Mouse (Mus musculus): ENCODE measurements around the gene C330007P06Rik. TPM values are rescaled to one million over a fixed set of nuclear protein-coding genes. Genes with fewer than 3 reads are reported as not detected.
"Not testable (repeated sequence)": the region's sequence is repeated elsewhere in the genome, so short reads cannot be mapped to it uniquely, and the experiment has no call there.

C330007P06Rik gene
- 32.9 and 33.2 TPM in 2 replicates for polyA plus RNA-seq (2016; fragmentation: Nextera tagmentation; extraction: Ambion mirVana)

- peak within 1 kb of the TSS; percentile 85 for H3K27ac ChIP-seq
- peak within 1 kb of the TSS; percentile 62 for H3K4me3 ChIP-seq (replicated peaks)
- no peaks in the 10 kb centered on the region; the same call in 1 of the 2 replicates for H3K27me3 ChIP-seq
- 20% methylated on average over 8 of the region's 8 CpGs for WGBS
- no peaks in the 10 kb centered on the region; the same call in 1 of the 2 replicates for H3K4me1 ChIP-seq (replicated peaks)
- H3K4me2 ChIP-seq, result peak within 1 kb of the TSS; percentile 57
- ATAC-seq (ENCODE audit: insufficient number of reproducible peaks, insufficient read depth, low FRiP score, low TSS enrichment, low read depth), result peak; percentile 61; the same call in 1 of the 2 replicates
- H3K9me3 ChIP-seq, result no peaks in the 10 kb centered on the region
- H3K36me3 ChIP-seq, result no peaks in the 10 kb centered on the region; the same call in 1 of the 2 replicates
- peak within 1 kb of the TSS; percentile 80 for H3K9ac ChIP-seq (replicated peaks)
Observed at GRCm38 (mm10) chrX:36873765-36874164, at the start of gene C330007P06Rik, which contains the start of gene Ube2a. C330007P06Rik (minus strand) TSS chrX:36874111. Ube2a (plus strand) TSS chrX:36873900.

GRCm38 (mm10) chrX:36921346-36921745 lies 47.4 kb upstream of the C330007P06Rik start:
- no peaks in the 10 kb centered on the region for H3K9me3 ChIP-seq
- no peak overlapping the region for H3K4me3 ChIP-seq (replicated peaks)
- H3K27me3 ChIP-seq, result no peaks in the 10 kb centered on the region
- no peaks in the 10 kb centered on the region for H3K4me1 ChIP-seq (replicated peaks)
- H3K9ac ChIP-seq (replicated peaks), result no peak overlapping the region
- H3K27ac ChIP-seq, result no peak overlapping the region
- WGBS, result 82% methylated on average over 4 of the region's 4 CpGs
- peaks cover 31% of the 10 kb centered on the region for H3K36me3 ChIP-seq
- no peak overlapping the region for H3K4me2 ChIP-seq
- ATAC-seq (ENCODE audit: insufficient number of reproducible peaks, insufficient read depth, low FRiP score, low TSS enrichment, low read depth), result no peak

- no peak for ATAC-seq (ENCODE audit: insufficient number of reproducible peaks, insufficient read depth, low FRiP score, low TSS enrichment, low read depth)
- H3K4me1 ChIP-seq (replicated peaks), result no peaks in the 10 kb centered on the region
- H3K9me3 ChIP-seq, result no peaks in the 10 kb centered on the region
- H3K4me2 ChIP-seq, result no peak overlapping the region
- no peaks in the 10 kb centered on the region for H3K27me3 ChIP-seq
- no peak overlapping the region for H3K27ac ChIP-seq
- WGBS, result 89% methylated on average over 1 of the region's 1 CpGs
- H3K4me3 ChIP-seq (replicated peaks), result no peak overlapping the region
- peaks cover 29% of the 10 kb centered on the region for H3K36me3 ChIP-seq
- no peak overlapping the region for H3K9ac ChIP-seq (replicated peaks)
Observed at GRCm38 (mm10) chrX:36917749-36918148, 43.8 kb upstream of the C330007P06Rik start.

- H3K9ac ChIP-seq (replicated peaks), result no peak overlapping the region
- no peak for ATAC-seq (ENCODE audit: insufficient number of reproducible peaks, insufficient read depth, low FRiP score, low TSS enrichment, low read depth)
- H3K9me3 ChIP-seq, result no peaks in the 10 kb centered on the region
- H3K4me3 ChIP-seq (replicated peaks), result no peak overlapping the region
- no peak overlapping the region for H3K4me2 ChIP-seq
- H3K36me3 ChIP-seq, result peaks cover 14% of the 10 kb centered on the region; the same call in 1 of the 2 replicates
- H3K27me3 ChIP-seq, result no peaks in the 10 kb centered on the region
- H3K4me1 ChIP-seq (replicated peaks), result no peaks in the 10 kb centered on the region
- WGBS, result 50% methylated on average over 12 of the region's 12 CpGs
- H3K27ac ChIP-seq, result no peak overlapping the region
Observed at GRCm38 (mm10) chrX:36911343-36911742, 37.4 kb upstream of the C330007P06Rik start.

GRCm38 (mm10) chrX:36906539-36906938 lies 32.6 kb upstream of the C330007P06Rik start:
- no peaks in the 10 kb centered on the region for H3K9me3 ChIP-seq
- H3K27me3 ChIP-seq, result no peaks in the 10 kb centered on the region
- H3K4me3 ChIP-seq (replicated peaks), result no peak overlapping the region
- no peak for ATAC-seq (ENCODE audit: insufficient number of reproducible peaks, insufficient read depth, low FRiP score, low TSS enrichment, low read depth)
- H3K9ac ChIP-seq (replicated peaks), result no peak overlapping the region
- H3K4me1 ChIP-seq (replicated peaks), result no peaks in the 10 kb centered on the region
- H3K4me2 ChIP-seq, result no peak overlapping the region
- WGBS, result 39% methylated on average over 5 of the region's 5 CpGs
- H3K36me3 ChIP-seq, result no peaks in the 10 kb centered on the region
- H3K27ac ChIP-seq, result no peak overlapping the region

GRCm38 (mm10) chrX:36903115-36903768 lies 29.3 kb upstream of the C330007P06Rik start:
- WGBS, result 21% methylated on average over 31 of the region's 32 CpGs
- peak; percentile 84 for ATAC-seq (ENCODE audit: insufficient number of reproducible peaks, insufficient read depth, low FRiP score, low TSS enrichment, low read depth)
- Histone ChIP-seq H3K36me3 (no peaks in the 10 kb centered on the region), H3K27me3 (no peaks in the 10 kb centered on the region), H3K27ac (peak overlapping the region; percentile 62), H3K4me3 (replicated peaks) (peak overlapping the region; percentile 58), H3K9me3 (no peaks in the 10 kb centered on the region), H3K4me1 (replicated peaks) (no peaks in the 10 kb centered on the region), H3K9ac (replicated peaks) (peak overlapping the region; percentile 63), H3K4me2 (peak overlapping the region; percentile 66)

GRCm38 (mm10) chrX:36902321-36903114 lies 28.6 kb upstream of the C330007P06Rik start, which contains the start of gene Nkrf:
Nkrf (minus strand) TSS chrX:36902899.
- Histone ChIP-seq H3K36me3 (no peaks in the 10 kb centered on the region), H3K4me1 (replicated peaks) (no peaks in the 10 kb centered on the region), H3K4me3 (replicated peaks) (peak within 1 kb of the TSS; percentile 58), H3K27me3 (no peaks in the 10 kb centered on the region), H3K4me2 (peak within 1 kb of the TSS; percentile 66), H3K9ac (replicated peaks) (peak within 1 kb of the TSS; percentile 63), H3K9me3 (no peaks in the 10 kb centered on the region), H3K27ac (peak within 1 kb of the TSS; percentile 62)
- WGBS, result 21% methylated on average over 47 of the region's 47 CpGs
- ATAC-seq (ENCODE audit: insufficient number of reproducible peaks, insufficient read depth, low FRiP score, low TSS enrichment, low read depth), result peak; percentile 21; the same call in 1 of the 2 replicates

- 43% methylated on average over 3 of the region's 3 CpGs for WGBS
- no peak overlapping the region for H3K27ac ChIP-seq
- H3K36me3 ChIP-seq, result no peaks in the 10 kb centered on the region
- no peaks in the 10 kb centered on the region for H3K4me1 ChIP-seq (replicated peaks)
- H3K4me2 ChIP-seq, result peak overlapping the region; percentile 66
- H3K9ac ChIP-seq (replicated peaks), result peak overlapping the region; percentile 63; the same call in 1 of the 2 replicates
- ATAC-seq (ENCODE audit: insufficient number of reproducible peaks, insufficient read depth, low FRiP score, low TSS enrichment, low read depth), result no peak
- H3K4me3 ChIP-seq (replicated peaks), result peak overlapping the region; percentile 58
- no peaks in the 10 kb centered on the region for H3K9me3 ChIP-seq
- no peaks in the 10 kb centered on the region for H3K27me3 ChIP-seq
Observed at GRCm38 (mm10) chrX:36901655-36902054, 27.7 kb upstream of the C330007P06Rik start.

- not testable (repeated sequence) for H3K9me3 ChIP-seq; H3K4me2 ChIP-seq; ATAC-seq (ENCODE audit: insufficient number of reproducible peaks, insufficient read depth, low FRiP score, low TSS enrichment, low read depth); H3K4me3 ChIP-seq (replicated peaks); H3K9ac ChIP-seq (replicated peaks); H3K36me3 ChIP-seq; H3K27ac ChIP-seq; H3K27me3 ChIP-seq; H3K4me1 ChIP-seq (replicated peaks)
- 35% methylated on average over 1 of the region's 1 CpGs for WGBS
Observed at GRCm38 (mm10) chrX:36898931-36899330, 25.0 kb upstream of the C330007P06Rik start.

- Histone ChIP-seq H3K9me3 (no peaks in the 10 kb centered on the region), H3K36me3 (peaks cover 7% of the 10 kb centered on the region; the same call in 1 of the 2 replicates), H3K27ac (no peak overlapping the region), H3K4me1 (replicated peaks) (no peaks in the 10 kb centered on the region), H3K27me3 (no peaks in the 10 kb centered on the region), H3K4me3 (replicated peaks) (no peak overlapping the region), H3K9ac (replicated peaks) (no peak overlapping the region), H3K4me2 (no peak overlapping the region)
- 83% methylated on average over 1 of the region's 1 CpGs for WGBS
- ATAC-seq (ENCODE audit: insufficient number of reproducible peaks, insufficient read depth, low FRiP score, low TSS enrichment, low read depth), result no peak
Observed at GRCm38 (mm10) chrX:36884719-36885118, 10.8 kb upstream of the C330007P06Rik start.

- WGBS, result 10% methylated on average over 34 of the region's 36 CpGs
- ATAC-seq (ENCODE audit: insufficient number of reproducible peaks, insufficient read depth, low FRiP score, low TSS enrichment, low read depth), result 0 out of 2 replicates have a peak, but pooled peaks have one; percentile 16
Observed at GRCm38 (mm10) chrX:36874704-36875128, 805 bp upstream of the C330007P06Rik start.

More at GRCm38 (mm10) chrX:36874704-36875128, 805 bp upstream of the C330007P06Rik start:
- H3K4me1 ChIP-seq (replicated peaks), result no peaks in the 10 kb centered on the region; the same call in 1 of the 2 replicates
- no peaks in the 10 kb centered on the region for H3K9me3 ChIP-seq
- peak overlapping the region; percentile 80 for H3K9ac ChIP-seq (replicated peaks)
- no peaks in the 10 kb centered on the region; the same call in 1 of the 2 replicates for H3K36me3 ChIP-seq
- H3K27ac ChIP-seq, result peak overlapping the region; percentile 85
- H3K27me3 ChIP-seq, result no peaks in the 10 kb centered on the region; the same call in 1 of the 2 replicates
- H3K4me2 ChIP-seq, result peak overlapping the region; percentile 57
- H3K4me3 ChIP-seq (replicated peaks), result peak overlapping the region; percentile 62

All from limb, embryonic 12.5 days (tissue).